Mouse (Mus musculus): Measurements from ENCODE around the gene Dock2. TPM values are rescaled to one million over a fixed set of nuclear protein-coding genes. Genes with fewer than 3 reads are reported as not detected.

Dock2 gene
- total RNA-seq, 2 experiments from 2014 or later, result 3.8 to 3.9 TPM

GRCm38 (mm10) chr11:34770666-34771065 lies 13.0 kb downstream of the Dock2 start:
- no peak for DNase-seq (ENCODE audit: low spot score in 2 of 2)

- no peak for DNase-seq (ENCODE audit: low spot score in 2 of 2)
Observed at GRCm38 (mm10) chr11:34769946-34770345, 13.7 kb downstream of the Dock2 start.

GRCm38 (mm10) chr11:34769396-34769795 lies 14.3 kb downstream of the Dock2 start:
- DNase-seq (ENCODE audit: low spot score in 2 of 2), result no peak

GRCm38 (mm10) chr11:34763739-34764361 lies 19.8 kb downstream of the Dock2 start:
- DNase-seq (ENCODE audit: low spot score in 2 of 2), result no peak

- DNase-seq (ENCODE audit: low spot score in 2 of 2), result no peak
Observed at GRCm38 (mm10) chr11:34762570-34763127, 21.0 kb downstream of the Dock2 start.

GRCm38 (mm10) chr11:34762125-34762524 lies 21.6 kb downstream of the Dock2 start:
- no peak for DNase-seq (ENCODE audit: low spot score in 2 of 2)

- no peak for DNase-seq (ENCODE audit: low spot score in 2 of 2)
Observed at GRCm38 (mm10) chr11:34759582-34759981, 24.1 kb downstream of the Dock2 start.

- no peak for DNase-seq (ENCODE audit: low spot score in 2 of 2)
Observed at GRCm38 (mm10) chr11:34741081-34741480, 42.6 kb downstream of the Dock2 start.

- DNase-seq (ENCODE audit: low spot score in 2 of 2), result no peak
Observed at GRCm38 (mm10) chr11:34739816-34740215, 43.9 kb downstream of the Dock2 start.

GRCm38 (mm10) chr11:34738945-34739344 lies 44.7 kb downstream of the Dock2 start:
- DNase-seq (ENCODE audit: low spot score in 2 of 2), result no peak

- DNase-seq (ENCODE audit: low spot score in 2 of 2), result no peak
Observed at GRCm38 (mm10) chr11:34737193-34737592, 46.5 kb downstream of the Dock2 start.

GRCm38 (mm10) chr11:34734033-34734432 lies 49.7 kb downstream of the Dock2 start:
- DNase-seq (ENCODE audit: low spot score in 2 of 2), result no peak

- no peak for DNase-seq (ENCODE audit: low spot score in 2 of 2)
Observed at GRCm38 (mm10) chr11:34727467-34727866, 56.2 kb downstream of the Dock2 start.

- no peak for DNase-seq (ENCODE audit: low spot score in 2 of 2)
Observed at GRCm38 (mm10) chr11:34726699-34727347, 56.9 kb downstream of the Dock2 start.

- DNase-seq (ENCODE audit: low spot score in 2 of 2), result no peak
Observed at GRCm38 (mm10) chr11:34713360-34713759, 70.3 kb downstream of the Dock2 start.

GRCm38 (mm10) chr11:34708278-34708677 lies 75.4 kb downstream of the Dock2 start:
- no peak for DNase-seq (ENCODE audit: low spot score in 2 of 2)

- DNase-seq (ENCODE audit: low spot score in 2 of 2), result no peak
Observed at GRCm38 (mm10) chr11:34707360-34707759, 76.3 kb downstream of the Dock2 start.

GRCm38 (mm10) chr11:34705108-34705446 lies 78.6 kb downstream of the Dock2 start:
- no peak for DNase-seq (ENCODE audit: low spot score in 2 of 2)

GRCm38 (mm10) chr11:34704384-34705107 lies 79.1 kb downstream of the Dock2 start:
- DNase-seq (ENCODE audit: low spot score in 2 of 2), result no peak

- DNase-seq (ENCODE audit: low spot score in 2 of 2), result no peak
Observed at GRCm38 (mm10) chr11:34703851-34704250, 79.8 kb downstream of the Dock2 start.

GRCm38 (mm10) chr11:34681790-34682189 lies 101.9 kb downstream of the Dock2 start:
- DNase-seq (ENCODE audit: low spot score in 2 of 2), result no peak

GRCm38 (mm10) chr11:34544631-34545030 lies 239.1 kb downstream of the Dock2 start:
- DNase-seq (ENCODE audit: low spot score in 2 of 2), result no peak
